Mouse (Mus musculus): ENCODE results near the gene Chrm2. TPM values are rescaled to one million over a fixed set of nuclear protein-coding genes. Genes with fewer than 3 reads are reported as not detected.

Chrm2 gene
- total and polyA plus RNA-seq, 3 experiments: not detected

DNA sequence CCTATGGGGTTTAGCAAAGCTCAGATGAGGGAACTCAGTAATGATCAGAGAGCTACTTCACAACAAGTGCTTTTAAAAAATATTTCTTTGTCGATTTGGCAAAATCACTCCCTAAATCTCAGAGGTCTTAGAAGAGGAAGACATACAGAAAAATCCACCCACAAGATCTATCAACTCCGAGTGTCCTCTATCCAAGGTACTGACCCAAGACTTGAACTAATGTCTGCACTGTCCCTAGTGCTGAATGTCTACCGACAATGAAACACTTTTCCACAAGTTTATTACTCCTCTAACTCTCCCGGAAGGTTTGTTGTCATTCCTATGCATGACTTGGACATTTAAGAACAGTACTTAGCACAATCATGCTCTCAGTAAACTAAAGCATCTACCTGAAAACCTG, 9.9 kb upstream of the Chrm2 start:
- no peaks in the 10 kb centered on the region for H3K9me3 ChIP-seq (replicated peaks; ENCODE audit: insufficient read depth, low read length)
- TF ChIP-seq POLR2AphosphoS2 (IDR thresholded peaks at IDR 0.05; ENCODE audit: low read length): no peak
- no peak for TF ChIP-seq MAZ (IDR thresholded peaks at IDR 0.05; ENCODE audit: low read depth, low read length)
- TF ChIP-seq MAFK (IDR thresholded peaks at IDR 0.05; ENCODE audit: borderline replicate concordance, low read depth, low read length): no peak
- no peak for TF ChIP-seq POLR2AphosphoS5 (IDR thresholded peaks at IDR 0.05; ENCODE audit: borderline replicate concordance, low read depth, low read length)
- TF ChIP-seq POLR2A (IDR thresholded peaks at IDR 0.05; ENCODE audit: control insufficient read depth in 1 of 2, insufficient read depth in 1 of 2, low read depth in 1 of 2, low read length in 2 of 2, poor library complexity in 1 of 2): no peak
- TF ChIP-seq ELF1 (IDR thresholded peaks at IDR 0.05; ENCODE audit: low read depth, low read length): no peak
- TF ChIP-seq SIN3A (IDR thresholded peaks at IDR 0.05; ENCODE audit: low read length): no peak
- no peak for TF ChIP-seq ZKSCAN1 (IDR thresholded peaks at IDR 0.05; ENCODE audit: low read depth, low read length)
- no peak for TF ChIP-seq MEF2A (IDR thresholded peaks at IDR 0.05; ENCODE audit: extremely low read depth, insufficient replicate concordance, low read depth, low read length, poor library complexity, severe bottlenecking)
- no peak for TF ChIP-seq UBTF (IDR thresholded peaks at IDR 0.05; ENCODE audit: borderline replicate concordance, insufficient read depth, low read depth, low read length)
- no peaks in the 10 kb centered on the region for H3K27me3 ChIP-seq (ENCODE audit: control insufficient read depth in 1 of 2, insufficient read depth in 2 of 2, low read length in 2 of 2)
- no peak overlapping the region for H3K4me3 ChIP-seq (ENCODE audit: control insufficient read depth in 1 of 2, insufficient read depth in 1 of 2, low read depth in 2 of 2, low read length in 2 of 2)
- no peak overlapping the region for H3K9ac ChIP-seq (ENCODE audit: control insufficient read depth, low read depth, low read length, poor library complexity, severe bottlenecking)
- H3K4me1 ChIP-seq (ENCODE audit: control insufficient read depth in 1 of 2, insufficient read depth in 2 of 2, low read length in 2 of 2): no peaks in the 10 kb centered on the region
- no peak overlapping the region for H3K27ac ChIP-seq (ENCODE audit: control insufficient read depth, low read depth, low read length)
- H3K36me3 ChIP-seq (ENCODE audit: control insufficient read depth in 1 of 2, insufficient read depth in 2 of 2, low read length in 2 of 2): no peaks in the 10 kb centered on the region
- DNase-seq (ENCODE audit: low read depth, low spot score): peak; percentile 4
- no peaks in the 10 kb centered on the region for H3K79me2 ChIP-seq (ENCODE audit: control insufficient read depth, insufficient read depth, low read length, poor library complexity)

DNA sequence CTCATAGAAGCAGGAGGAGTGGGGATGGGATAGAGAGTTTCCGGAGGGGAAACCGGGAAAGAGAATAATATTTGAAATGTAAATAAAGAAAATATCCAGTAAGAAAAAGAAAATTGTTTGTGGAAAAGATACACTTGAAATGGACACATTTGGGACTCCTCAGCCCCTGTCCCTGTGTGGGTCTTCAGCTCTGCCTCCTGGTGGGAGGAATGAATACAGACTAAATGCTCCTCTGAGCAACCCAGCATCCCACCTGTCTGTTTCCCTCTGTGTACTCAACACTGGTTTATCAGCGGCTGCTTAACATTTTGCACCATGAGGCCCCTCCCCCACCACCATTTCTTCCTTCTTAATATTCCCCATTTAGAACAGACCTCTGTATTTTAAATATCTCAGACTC, 3.8 kb upstream of the Chrm2 start:
- no peak for DNase-seq (ENCODE audit: low read depth, low spot score)
- TF ChIP-seq GATA1 (IDR thresholded peaks at IDR 0.05; ENCODE audit: low read depth, low read length) (no peak), SMC3 (IDR thresholded peaks at IDR 0.05; ENCODE audit: low read depth, low read length) (no peak), CHD2 (IDR thresholded peaks at IDR 0.05; ENCODE audit: low read length) (no peak), JUND (IDR thresholded peaks at IDR 0.05; ENCODE audit: low read depth, low read length) (no peak), MYC (IDR thresholded peaks at IDR 0.05; ENCODE audit: low read depth, low read length) (no peak), KAT2A (conservative IDR thresholded peaks at IDR 0.05; ENCODE audit: low read depth, low read length) (no peak), POLR2AphosphoS5 (IDR thresholded peaks at IDR 0.05; ENCODE audit: borderline replicate concordance, low read depth, low read length) (no peak), UBTF (IDR thresholded peaks at IDR 0.05; ENCODE audit: borderline replicate concordance, insufficient read depth, low read depth, low read length) (no peak), ZNF384 (IDR thresholded peaks at IDR 0.05; ENCODE audit: low read depth, low read length) (no peak), E2F4 (IDR thresholded peaks at IDR 0.05; ENCODE audit: borderline replicate concordance, low read depth, low read length) (no peak), BHLHE40 (IDR thresholded peaks at IDR 0.05; ENCODE audit: borderline replicate concordance, low read depth, low read length) (no peak), HCFC1 (IDR thresholded peaks at IDR 0.05; ENCODE audit: low read depth, low read length) (no peak), POLR2A (IDR thresholded peaks at IDR 0.05; ENCODE audit: control insufficient read depth in 1 of 2, insufficient read depth in 1 of 2, low read depth in 1 of 2, low read length in 2 of 2, poor library complexity in 1 of 2) (no peak)

More for the DNA sequence above, 3.8 kb upstream of the Chrm2 start:
- H3K4me1 ChIP-seq (ENCODE audit: control insufficient read depth in 1 of 2, insufficient read depth in 2 of 2, low read length in 2 of 2): no peaks in the 10 kb centered on the region
- no peak overlapping the region for H3K4me3 ChIP-seq (ENCODE audit: control insufficient read depth in 1 of 2, insufficient read depth in 1 of 2, low read depth in 2 of 2, low read length in 2 of 2)
- no peaks in the 10 kb centered on the region for H3K79me2 ChIP-seq (ENCODE audit: control insufficient read depth, insufficient read depth, low read length, poor library complexity)
- H3K27me3 ChIP-seq (ENCODE audit: control insufficient read depth in 1 of 2, insufficient read depth in 2 of 2, low read length in 2 of 2): no peaks in the 10 kb centered on the region
- no peak overlapping the region for H3K27ac ChIP-seq (ENCODE audit: control insufficient read depth, low read depth, low read length)
- H3K9me3 ChIP-seq (replicated peaks; ENCODE audit: insufficient read depth, low read length): no peaks in the 10 kb centered on the region
- H3K9ac ChIP-seq (ENCODE audit: control insufficient read depth, low read depth, low read length, poor library complexity, severe bottlenecking): no peak overlapping the region
- H3K36me3 ChIP-seq (ENCODE audit: control insufficient read depth in 1 of 2, insufficient read depth in 2 of 2, low read length in 2 of 2): no peaks in the 10 kb centered on the region

Data from MEL (cell line).